Mouse (Mus musculus) G1E (cell line): ENCODE data around the gene Eva1b.

Source experiments
- CTCF ChIP-seq: IDR thresholded peaks from 2 replicates; pipeline ENCODE4 v1.5.1; 2012; ENCODE audit warnings: low read depth, low read length, inconsistent platforms, mixed read lengths
- GATA1 ChIP-seq: IDR thresholded peaks from 2 replicates; pipeline ENCODE4 v1.6.1; 2012; ENCODE audit warnings: borderline replicate concordance, low read length, inconsistent platforms, mixed read lengths
- GATA2 ChIP-seq: IDR thresholded peaks from 2 replicates; pipeline ENCODE4 v1.6.1; 2012; ENCODE audit warnings: low read depth, low read length, inconsistent platforms, borderline replicate concordance
- POLR2AphosphoS5 ChIP-seq: IDR thresholded peaks from 2 replicates; pipeline ENCODE4 v1.6.1; 2012; ENCODE audit warnings: low read depth, low read length, inconsistent platforms; ENCODE audit not compliant: insufficient replicate concordance
- TAL1 ChIP-seq: conservative IDR thresholded peaks from 2 replicates; pipeline ENCODE4 v1.6.1; 2012; ENCODE audit warnings: low read depth, low read length, inconsistent platforms, mixed read lengths

- TF ChIP-seq CTCF, result no peak
- TF ChIP-seq GATA1, result no peak
- no peak for TF ChIP-seq TAL1
- TF ChIP-seq GATA2, result no peak
- TF ChIP-seq POLR2AphosphoS5, result no peak
These were observed 35.5 kb downstream of the Eva1b start for GRCm38 (mm10) chr4:126183034-126183433.
